Mouse (Mus musculus) myocyte (in vitro differentiated cells): Measurements from ENCODE around the gene Laptm5.

Experiments used
- E2F4 ChIP-seq: IDR thresholded peaks from one replicate; pipeline ENCODE4 v1.6.1; 2011; ENCODE audit warnings: mild to moderate bottlenecking, control low read depth, moderate library complexity; ENCODE audit not compliant: insufficient read depth
- MAX ChIP-seq: IDR thresholded peaks from one replicate; pipeline ENCODE4 v1.6.1; 2011; ENCODE audit warnings: low read depth, mild to moderate bottlenecking, control low read depth
- MYOD1 ChIP-seq, 3 experiments: IDR thresholded peaks; one replicate each; pipeline ENCODE4 v1.6.1; 2011; ENCODE audit warnings: control low read depth in 2 of 3, low read depth in 2 of 3, mild to moderate bottlenecking in 2 of 3, moderate library complexity in 1 of 3; ENCODE audit not compliant: insufficient read length in 2 of 3, control insufficient read depth in 1 of 3
- MYOG ChIP-seq, 3 experiments: IDR thresholded peaks; one replicate each; pipeline ENCODE4 v1.6.1; 2011; ENCODE audit warnings: control low read depth in 2 of 3, low read depth in 2 of 3, mild to moderate bottlenecking in 2 of 3; ENCODE audit not compliant: insufficient read length in 2 of 3, control insufficient read depth in 1 of 3, insufficient read depth in 1 of 3
- POLR2A ChIP-seq: IDR thresholded peaks from one replicate; pipeline ENCODE4 v1.6.1; 2011; ENCODE audit warnings: low read depth, mild to moderate bottlenecking, control low read depth, moderate library complexity; ENCODE audit not compliant: insufficient read length
- TCF3 ChIP-seq: IDR thresholded peaks from one replicate; pipeline ENCODE4 v1.6.1; 2011; ENCODE audit warnings: low read depth, control low read depth; ENCODE audit not compliant: insufficient read length
- USF1 ChIP-seq: IDR thresholded peaks from one replicate; pipeline ENCODE4 v1.6.1; 2011; ENCODE audit warnings: low read depth, mild to moderate bottlenecking, control low read depth, moderate library complexity

- TF ChIP-seq USF1 (no peak), POLR2A (no peak), E2F4 (no peak), MYOG (IDR thresholded peaks at IDR 0.05; ENCODE audit: control insufficient read depth in 1 of 3, insufficient read depth in 1 of 3, insufficient read length in 2 of 3, low read depth in 2 of 3) (no peak), MAX (no peak), TCF3 (no peak), MYOD1 (IDR thresholded peaks at IDR 0.05; ENCODE audit: control insufficient read depth in 1 of 3, insufficient read length in 2 of 3, low read depth in 2 of 3) (no peak)
These were observed 5.5 kb upstream of the Laptm5 start for GRCm38 (mm10) chr4:130907200-130908069.
